Mouse (Mus musculus) heart, postnatal 25 days (tissue): ENCODE measurements around the gene Olfr551. TPM values are rescaled to one million over a fixed set of nuclear protein-coding genes. Genes with fewer than 3 reads are reported as not detected.

Experiments used
- total RNA-seq, 2 experiments: library from RNA; stranded (reverse); gene quantifications; 2 replicates each; pipeline ENCODE4 v1.2.3; 2021

Olfr551 gene
- total RNA-seq, 2 experiments from 2014 or later = not detected

Other genes starting within 250 kb of the Olfr551 start
- 10 to 100 TPM in 1 of 2 experiments, 1 to 10 TPM in 1; 8.4 to 11.5 TPM for gene Rrm1, start 150.2 kb downstream of the Olfr551 start, total RNA-seq
- gene Olfr543, start 110.2 kb downstream of the Olfr551 start, total RNA-seq = not detected
- gene Olfr544, start 103.6 kb downstream of the Olfr551 start, total RNA-seq = not detected
- gene Olfr545, start 92.3 kb downstream of the Olfr551 start, total RNA-seq = not detected
- gene Olfr547, start 57.1 kb downstream of the Olfr551 start, total RNA-seq = not detected
- not detected for gene Olfr548-ps1, start 51.0 kb downstream of the Olfr551 start, total RNA-seq
- not detected for gene Olfr549, start 42.0 kb downstream of the Olfr551 start, total RNA-seq
- 1 to 10 TPM; 5.4 to 5.5 TPM for gene Trim21, start 26.4 kb downstream of the Olfr551 start, total RNA-seq
- gene Olfr550, start 20.4 kb downstream of the Olfr551 start, total RNA-seq = under 1 TPM; 0.10 to 0.17 TPM
- gene Olfr552, start 5.9 kb upstream of the Olfr551 start, total RNA-seq = under 1 TPM; 0.08 to 0.36 TPM
- not detected for gene Olfr553, start 26.3 kb upstream of the Olfr551 start, total RNA-seq
- not detected for gene Olfr554, start 46.5 kb upstream of the Olfr551 start, total RNA-seq
- gene Olfr555, start 66.9 kb upstream of the Olfr551 start, total RNA-seq = not detected
- gene Olfr556, start 73.0 kb upstream of the Olfr551 start, total RNA-seq = not detected
- gene Trim68, start 95.4 kb upstream of the Olfr551 start, total RNA-seq = 1 to 10 TPM; 6.5 to 8.2 TPM
- gene Olfr557, start 104.0 kb upstream of the Olfr551 start, total RNA-seq = not detected
- 1 to 10 TPM; 2.4 to 4.4 TPM for gene Olfr558, start 110.3 kb upstream of the Olfr551 start, total RNA-seq
- gene Olfr33, start 127.2 kb upstream of the Olfr551 start, total RNA-seq = not detected
- not detected for gene Olfr559, start 135.6 kb upstream of the Olfr551 start, total RNA-seq
- gene Olfr560, start 167.5 kb upstream of the Olfr551 start, total RNA-seq = not detected
- 1 to 10 TPM in 1 of 2 experiments, under 1 TPM in 1; 0.81 to 1.2 TPM for gene Olfr78, start 167.6 kb upstream of the Olfr551 start, total RNA-seq
- gene Olfr561, start 179.3 kb upstream of the Olfr551 start, total RNA-seq = not detected
- gene Olfr564, start 211.6 kb upstream of the Olfr551 start, total RNA-seq = not detected